ENCODE assay signal across 15 mouse cellular contexts in the genomic region with DNA sequence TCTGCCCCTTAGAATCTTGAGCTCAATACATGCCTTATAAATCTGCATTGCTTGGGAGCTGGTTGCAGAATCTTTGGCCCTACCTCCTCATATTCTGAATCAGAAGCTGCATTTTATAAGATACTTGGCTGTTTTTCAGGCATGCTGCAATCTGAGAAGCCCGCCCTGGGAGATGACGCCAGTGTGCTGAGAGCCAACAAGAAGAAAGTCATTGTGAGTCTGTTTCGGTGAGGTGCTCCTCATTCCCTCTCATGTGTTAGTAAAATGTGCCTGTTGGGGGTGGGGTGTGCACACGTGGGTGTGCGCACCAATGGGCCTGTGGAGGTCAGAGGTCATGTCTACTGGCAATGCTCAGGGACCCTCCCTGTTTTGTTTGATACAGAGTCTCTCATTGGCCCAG.
A peak's percentile ranks its signal among the peaks of the same experiment; 100 is the strongest.
DNase-seq lines count a peak whose midpoint lies in the region.
"Had no signal": no experiment of that assay in that cellular context is flagged by ENCODE, and none has a peak within 500 bp of the region (broad histone marks: within the 10 kb centered on the region; RNA-seq: fewer than 3 reads in every experiment).

No protein-coding gene starts in this region.

- intact Hi-C loops in heart, postnatal 25 days (cut with DNase I): no loop called here

- DNase-seq in adrenal gland, adult 2 months: peak; percentile 13
- no peak for DNase-seq in adrenal gland, postnatal 25 days
- peak; percentile 13 to 18 for DNase-seq in heart, adult 18-20 months
- no peak for DNase-seq in heart, postnatal 25 days (ENCODE audit: low spot score)
- DNase-seq in lung, postnatal 10 days: peak; percentile 8
- no peak for DNase-seq in lung, postnatal 4 days
- DNase-seq in skeletal muscle tissue, adult 2 months (ENCODE audit: low read depth, low spot score): peak; percentile 62
- DNase-seq in right cerebral cortex, postnatal 25 days: no peak
- DNase-seq: cerebellum, adult 9-10 months; kidney, adult 2 months; kidney, postnatal 14 days; liver, postnatal 0 days; right cerebral cortex, adult 18-20 months; spleen, adult 18-20 months; thymus, postnatal 36 days had no signal

Comparison
In these comparisons a context has a peak if more than half of its experiments do, and no peak if none do; other contexts are left out.
1. DNase-seq: peak in adrenal gland, adult 2 months (single experiment), heart, adult 18-20 months (2 of 2), lung, postnatal 10 days (single experiment) and skeletal muscle tissue, adult 2 months (single experiment); none in adrenal gland, postnatal 25 days (single experiment), heart, postnatal 25 days (single experiment), lung, postnatal 4 days (0 of 2) and right cerebral cortex, postnatal 25 days (single experiment).